7 mouse cellular contexts compared by ENCODE assay signal in the genomic region with DNA sequence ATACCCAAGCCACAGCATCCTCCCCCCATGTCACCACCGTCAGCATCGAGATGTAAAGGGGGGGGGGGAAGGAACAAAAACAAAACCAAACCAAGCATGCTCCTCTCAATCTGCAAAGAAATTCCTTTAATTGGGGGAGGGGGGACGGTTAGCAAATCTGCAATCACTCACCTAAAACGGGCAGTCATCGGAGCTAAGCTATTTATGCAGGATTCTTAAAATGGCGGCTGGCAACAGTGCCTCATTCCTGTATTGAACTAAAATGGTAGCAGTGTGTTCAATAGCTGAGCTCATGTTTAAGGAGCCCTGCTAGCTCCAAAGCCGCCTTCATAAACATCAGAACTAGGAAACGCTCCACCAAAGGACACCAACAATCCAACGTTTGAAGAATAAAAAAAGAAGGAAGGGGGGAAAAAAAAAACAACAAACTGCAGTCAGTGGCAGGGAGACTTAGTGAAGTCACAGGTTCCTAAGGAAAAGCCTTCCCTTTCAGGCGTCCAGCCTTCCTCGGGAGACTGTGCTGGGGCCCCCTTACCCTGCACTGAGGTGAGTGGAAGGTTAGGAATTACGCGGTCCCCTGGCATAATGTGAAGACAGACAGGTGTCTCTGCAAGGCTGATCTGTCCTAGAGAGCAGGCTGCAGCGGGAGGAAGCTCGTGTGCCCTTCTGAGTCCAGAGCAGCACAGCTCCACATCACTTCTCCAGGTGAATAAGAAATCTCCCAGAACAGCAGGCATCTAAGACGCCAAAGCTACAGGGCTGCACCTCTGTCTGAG. TPM values are rescaled to one million over a fixed set of nuclear protein-coding genes. Genes with fewer than 3 reads are reported as not detected.
DNase-seq lines count a peak whose midpoint lies in the region; ATAC-seq lines count a peak whose summit lies in the region.

No protein-coding gene starts in this region.

- DNase-seq in retina, postnatal 1 day: peak; percentile 70
- DNase-seq in retina, embryonic 14.5 days (ENCODE audit: low spot score): no peak
- DNase-seq in embryo, embryonic 11 days: peak; percentile 79
- DNase-seq in urinary bladder, postnatal 10 days (ENCODE audit: low spot score): no peak
- DNase-seq in layer of hippocampus, postnatal 36 days: no peak

- H3K4me1 ChIP-seq in hindbrain, embryonic 13.5 days (replicated peaks): peaks cover 97% of the 10 kb centered on the region
- H3K4me1 ChIP-seq in midbrain, embryonic 16.5 days (ENCODE audit: control insufficient read depth, insufficient read depth, low read length): peaks cover 92% of the 10 kb centered on the region

- H3K36me3 ChIP-seq in hindbrain, embryonic 13.5 days: no peaks in the 10 kb centered on the region
- no peaks in the 10 kb centered on the region for H3K36me3 ChIP-seq in midbrain, embryonic 16.5 days (ENCODE audit: control insufficient read depth, insufficient read depth, low read length)

- ATAC-seq in hindbrain, embryonic 13.5 days (ENCODE audit: low FRiP score): no peak
- no peak for ATAC-seq in midbrain, embryonic 16.5 days

- peak overlapping the region; percentile 70 for H3K9ac ChIP-seq in hindbrain, embryonic 13.5 days
- H3K9ac ChIP-seq in midbrain, embryonic 16.5 days (ENCODE audit: low read depth, low read length): peak overlapping the region; percentile 71

- 6% methylated on average over 16 of the region's 16 CpGs for WGBS in hindbrain, embryonic 13.5 days
- WGBS in midbrain, embryonic 16.5 days: 4% methylated on average over 16 of the region's 16 CpGs

- H3K9me3 ChIP-seq in hindbrain, embryonic 13.5 days: no peaks in the 10 kb centered on the region
- no peaks in the 10 kb centered on the region for H3K9me3 ChIP-seq in midbrain, embryonic 16.5 days (replicated peaks; ENCODE audit: control insufficient read depth, low read length, poor library complexity, severe bottlenecking)

- peak overlapping the region; percentile 74 for H3K4me2 ChIP-seq in hindbrain, embryonic 13.5 days
- peak overlapping the region; percentile 70 for H3K4me2 ChIP-seq in midbrain, embryonic 16.5 days (ENCODE audit: low read length)

- no peaks in the 10 kb centered on the region for H3K27me3 ChIP-seq in hindbrain, embryonic 13.5 days
- H3K27me3 ChIP-seq in midbrain, embryonic 16.5 days (ENCODE audit: control insufficient read depth, insufficient read depth, low read depth, low read length): no peaks in the 10 kb centered on the region

- peak overlapping the region; percentile 39 for H3K4me3 ChIP-seq in hindbrain, embryonic 13.5 days
- peak overlapping the region; percentile 36 for H3K4me3 ChIP-seq in midbrain, embryonic 16.5 days (ENCODE audit: low read depth, low read length)

- H3K27ac ChIP-seq in hindbrain, embryonic 13.5 days: peak overlapping the region; percentile 100
- H3K27ac ChIP-seq in midbrain, embryonic 16.5 days (ENCODE audit: low read length): peak overlapping the region; percentile 100

RNA-seq across cellular contexts. Expression of gene Zmynd8, which starts 19.2 kb away (rescaled TPM):
- polyA plus RNA-seq in hindbrain, embryonic 13.5 days (2015; fragmentation: Nextera tagmentation; extraction: Ambion mirVana): 82.2 and 86.6 TPM in 2 replicates
- polyA plus RNA-seq in midbrain, embryonic 16.5 days (2015; fragmentation: Nextera tagmentation; extraction: Ambion mirVana): 78.7 and 87.3 TPM in 2 replicates
- 100 to 1,000 TPM; 162 to 181 TPM for total RNA-seq in layer of hippocampus, postnatal 36 days (2021)

Comparison
In these comparisons a context has a peak if more than half of its experiments do, and no peak if none do; other contexts are left out.
1. DNase-seq: peak in retina, postnatal 1 day (single experiment) and embryo, embryonic 11 days (single experiment); none in retina, embryonic 14.5 days (single experiment), urinary bladder, postnatal 10 days (single experiment) and layer of hippocampus, postnatal 36 days (0 of 2).